Mouse (Mus musculus) heart, postnatal 25 days (tissue): Measurements from ENCODE around the gene Pomp. TPM values are rescaled to one million over a fixed set of nuclear protein-coding genes. Genes with fewer than 3 reads are reported as not detected.
"Not testable (repeated sequence)": the region's sequence is repeated elsewhere in the genome, so short reads cannot be mapped to it uniquely, and the experiment has no call there.

ENCODE experiments used
- DNase-seq: peaks from one replicate; pipeline ENCODE4 v3.0.0; 2022; ENCODE audit warnings: low spot score
- intact Hi-C: fragments of 180-260 bp; cut with DNase I; formaldehyde crosslinking; loops from one replicate; pipeline ENCODE4 v1.15.1; 2025
- total RNA-seq, 2 experiments: library from RNA; stranded (reverse); gene quantifications; 2 replicates each; pipeline ENCODE4 v1.2.3; 2021

The Pomp gene
- total RNA-seq, 2 experiments from 2014 or later, result 129 to 142 TPM

- intact Hi-C loops, result no loop called here
- no peak for DNase-seq
These were observed 35.4 kb downstream of the Pomp start for GRCm38 (mm10) chr5:147895436-147896198.

GRCm38 (mm10) chr5:147896501-147896900 is 36.2 kb downstream of the Pomp start:
- DNase-seq, intact Hi-C loops: not testable (repeated sequence)

GRCm38 (mm10) chr5:147898254-147898653 is 38.0 kb downstream of the Pomp start:
- intact Hi-C loops, result no loop called here
- DNase-seq, result no peak

- intact Hi-C loops, result no loop called here
- no peak for DNase-seq
These were observed 38.8 kb downstream of the Pomp start for GRCm38 (mm10) chr5:147898968-147899549.

GRCm38 (mm10) chr5:147902008-147902757 is 41.9 kb downstream of the Pomp start:
- intact Hi-C loops, result no loop called here
- no peak for DNase-seq

GRCm38 (mm10) chr5:147903166-147903565 is 42.9 kb downstream of the Pomp start:
- intact Hi-C loops, result no loop called here
- no peak for DNase-seq

- DNase-seq, result no peak
- intact Hi-C loops, result no loop called here
These were observed 46.9 kb downstream of the Pomp start for GRCm38 (mm10) chr5:147907144-147907543.

GRCm38 (mm10) chr5:147907851-147908250 is 47.6 kb downstream of the Pomp start:
- intact Hi-C loops, result no loop called here
- no peak for DNase-seq

GRCm38 (mm10) chr5:147910807-147911509 is 50.7 kb downstream of the Pomp start:
- intact Hi-C loops, result loop anchor here (5.0 kb wide), 1 partner anchor 44 kb away; no protein-coding TSS in a partner anchor
- no peak for DNase-seq

- DNase-seq, result no peak
- intact Hi-C loops, result loop anchor here (5.0 kb wide), 1 partner anchor 44 kb away; no protein-coding TSS in a partner anchor
These were observed 51.5 kb downstream of the Pomp start for GRCm38 (mm10) chr5:147911744-147912143.

- intact Hi-C loops, result loop anchor here (5.0 kb wide), 1 partner anchor 46 kb away; no protein-coding TSS in a partner anchor
- DNase-seq, result no peak
These were observed 53.1 kb downstream of the Pomp start for GRCm38 (mm10) chr5:147913241-147913842.

- intact Hi-C loops, result no loop called here
- DNase-seq, result no peak
These were observed 54.8 kb downstream of the Pomp start for GRCm38 (mm10) chr5:147915038-147915566.

GRCm38 (mm10) chr5:147916171-147916570 is 55.9 kb downstream of the Pomp start:
- intact Hi-C loops, result no loop called here
- DNase-seq, result no peak

- intact Hi-C loops, result no loop called here
These were observed 58.0 kb downstream of the Pomp start for GRCm38 (mm10) chr5:147918044-147918846.

GRCm38 (mm10) chr5:147924621-147925020 is 64.4 kb downstream of the Pomp start:
- DNase-seq, result no peak
- intact Hi-C loops, result loop anchor here (5.0 kb wide), 1 partner anchor 57 kb away; no protein-coding TSS in a partner anchor

More at GRCm38 (mm10) chr5:147918044-147918846, 58.0 kb downstream of the Pomp start:
- no peak for DNase-seq
